Mouse (Mus musculus) activated CD4-positive, CD25-positive, alpha-beta regulatory T cell, adult 4 months (primary cell): ENCODE results near the gene Son. TPM values are rescaled to one million over a fixed set of nuclear protein-coding genes. Genes with fewer than 3 reads are reported as not detected.
A peak's percentile ranks its signal among the peaks of the same experiment; 100 is the strongest.
"Not testable (repeated sequence)": the region's sequence is repeated elsewhere in the genome, so short reads cannot be mapped to it uniquely, and the experiment has no call there.

Source experiments
- ATAC-seq: one replicate; pipeline ENCODE4 v1.8.0; 2017
- polyA plus RNA-seq, 2 experiments: library from polyadenylated mRNA; unstranded; fragments of 100-300 nt; shearing (Covaris generic); gene quantifications; one replicate each; pipeline ENCODE4 v1.2.1; 2017

Son gene
- polyA plus RNA-seq, 2 experiments from 2014 or later, result 119 to 186 TPM

DNA sequence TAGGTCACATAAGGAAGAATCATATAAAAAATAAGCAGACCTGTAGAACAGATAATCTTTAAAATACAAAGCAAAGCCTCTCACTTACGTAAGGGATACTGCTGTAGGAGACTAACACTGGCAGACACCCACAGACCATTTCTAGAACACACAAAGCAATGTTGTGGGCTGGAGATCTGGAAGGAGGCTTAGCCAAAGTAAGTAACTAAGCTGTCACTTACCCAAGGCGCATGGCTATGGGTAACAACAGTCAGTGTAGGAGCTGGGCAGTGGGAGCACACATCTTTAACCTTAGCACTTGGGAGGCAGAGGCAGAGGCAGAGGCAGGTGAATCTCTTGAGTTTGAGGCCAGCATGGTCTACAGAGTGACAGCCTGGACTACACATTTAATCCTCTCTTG is 7.7 kb upstream of the Son start:
- ATAC-seq, result no peak

DNA sequence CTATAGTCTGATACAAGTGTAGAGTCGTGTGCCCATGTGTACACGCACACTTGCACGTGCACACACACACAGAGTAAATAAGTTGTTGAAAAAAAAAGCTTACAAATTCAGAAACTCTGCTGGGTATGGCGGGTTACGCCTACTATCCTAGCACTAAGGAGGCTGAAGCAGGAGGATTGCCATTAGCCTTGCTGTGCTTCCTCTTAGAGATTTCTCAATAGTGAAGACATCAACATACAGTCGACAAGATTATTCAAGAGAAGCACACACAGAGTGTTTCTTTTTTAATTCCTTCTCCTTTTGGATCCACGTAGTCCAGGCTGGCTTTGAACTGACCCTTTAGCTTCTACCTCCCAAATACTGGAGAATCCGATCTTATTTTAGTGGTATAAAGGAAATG is 7.1 kb upstream of the Son start:
- no peak for ATAC-seq

DNA sequence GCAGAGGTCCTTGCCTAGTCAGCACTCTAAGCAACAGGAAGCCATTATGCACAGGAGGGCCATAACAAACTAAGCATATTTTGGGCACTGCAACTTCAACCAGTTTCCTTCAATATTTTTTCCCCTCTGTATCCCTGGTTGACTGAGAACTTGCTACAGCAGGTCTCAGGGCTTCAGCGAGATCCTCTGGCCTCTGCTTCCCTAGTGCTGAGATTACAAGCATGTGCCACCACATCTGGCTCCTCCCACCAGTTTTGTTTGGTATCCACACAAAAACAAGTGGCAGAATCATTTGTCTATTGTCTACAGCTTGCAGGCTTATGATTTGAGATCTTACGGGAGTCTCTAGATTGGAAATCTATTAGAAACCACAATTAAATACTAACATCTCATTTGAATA is 2.4 kb upstream of the Son start:
- ATAC-seq, result no peak

DNA sequence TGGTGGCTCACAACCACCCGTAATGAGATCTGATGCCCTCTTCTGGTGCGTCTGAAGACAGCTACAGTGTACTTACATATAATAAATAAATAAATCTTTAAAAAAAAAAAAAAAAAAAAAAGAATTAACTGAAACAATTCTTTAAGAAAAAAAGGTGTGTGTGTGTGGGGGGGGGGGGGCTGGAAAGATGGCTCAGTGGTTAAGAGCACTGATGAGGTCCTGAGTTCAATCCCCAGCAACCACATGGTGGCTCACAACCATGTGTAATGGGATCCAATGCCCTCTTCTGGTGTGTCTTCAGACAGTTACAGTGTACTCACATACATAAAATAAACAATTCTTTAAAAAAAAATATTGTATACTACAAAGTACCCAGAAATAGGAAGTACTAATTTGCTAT is 1.9 kb upstream of the Son start:
- ATAC-seq, result not testable (repeated sequence)

DNA sequence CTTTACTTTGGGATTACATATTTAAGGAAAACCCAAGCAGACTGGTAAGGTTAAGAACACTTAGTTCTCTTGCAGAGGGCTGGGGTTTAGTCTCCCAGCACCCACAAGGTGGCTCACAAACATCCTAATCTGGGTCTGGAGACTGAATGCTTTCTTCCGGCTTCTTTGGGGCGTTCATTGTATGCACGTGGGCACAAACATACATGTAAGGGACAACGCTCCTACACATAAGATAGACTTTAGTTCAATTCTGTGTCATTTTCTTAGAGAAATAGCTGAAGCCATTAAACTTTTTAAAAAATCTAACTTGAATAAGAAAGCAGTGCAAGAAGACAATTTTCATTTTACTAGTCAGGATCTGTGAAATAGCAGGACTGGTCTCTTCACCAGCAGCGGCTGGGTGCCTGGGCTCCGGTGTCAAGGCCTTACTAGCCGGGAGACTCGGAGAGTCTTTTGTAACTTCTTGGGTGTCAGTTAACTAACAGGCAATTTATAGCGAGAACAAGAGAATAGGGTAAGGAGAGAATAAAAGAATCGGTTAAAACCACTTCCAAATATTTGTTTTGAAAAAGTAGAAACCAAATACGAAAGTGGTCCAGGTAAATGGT is 1.2 kb upstream of the Son start:
- peak; percentile 29 for ATAC-seq

DNA sequence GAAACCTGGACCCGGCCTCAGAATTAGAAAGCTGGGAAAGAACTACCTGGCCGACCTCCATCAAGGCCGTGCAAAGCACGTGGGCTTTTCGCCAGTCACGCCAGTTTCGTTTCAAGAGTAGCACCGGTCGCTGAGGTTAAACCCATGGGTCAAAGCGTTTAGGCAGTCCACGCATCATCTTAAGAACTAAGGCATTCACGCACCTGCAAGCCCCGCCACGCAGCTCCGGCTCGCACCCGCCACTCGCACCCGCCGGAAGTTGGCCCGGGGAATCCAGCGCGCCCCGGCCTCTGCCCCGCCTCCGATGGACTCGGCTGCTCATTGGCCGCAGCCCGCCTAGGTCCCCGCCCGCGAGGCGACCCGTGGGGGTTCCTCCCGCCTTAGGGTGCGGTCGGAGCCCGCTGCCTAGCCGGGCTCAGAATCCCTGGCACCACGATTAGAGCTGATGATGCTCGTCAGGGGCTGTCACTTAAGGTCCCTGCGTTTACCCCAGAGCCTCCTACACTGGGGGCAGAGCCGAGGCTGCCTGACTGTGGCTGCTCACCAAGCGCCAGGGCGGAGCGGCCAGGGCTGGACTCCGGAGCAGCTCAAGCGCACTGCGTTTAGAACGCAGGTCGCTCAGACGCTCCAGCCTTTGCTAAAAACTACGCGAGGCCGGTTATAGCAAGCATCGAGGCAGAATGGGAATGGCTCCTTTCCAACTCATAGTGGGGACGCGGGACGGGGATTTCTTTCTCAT is 456 bp upstream of the Son start, which contains the start of gene Gart:
Gene Gart, minus strand, starts transcription at position 272 of the 739 bp plus-strand sequence.
- peak; percentile 72 for ATAC-seq

DNA sequence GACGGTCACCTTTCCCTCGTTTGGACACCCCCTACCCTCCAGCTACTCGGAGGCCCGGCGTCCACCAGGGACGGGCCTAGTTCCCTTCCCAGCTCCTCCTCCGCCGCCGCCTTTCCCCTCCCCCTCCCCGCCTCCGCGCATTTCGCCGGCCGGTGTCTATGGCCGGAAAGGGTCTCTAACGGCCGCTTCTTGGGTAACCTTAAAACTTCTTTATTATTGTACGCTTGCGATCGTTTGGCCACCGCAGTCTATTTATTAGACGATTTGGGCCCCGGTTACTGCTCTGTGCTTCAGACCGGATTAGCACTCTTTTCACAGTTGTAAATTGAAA is 879 bp downstream of the Son start:
- no peak for ATAC-seq

DNA sequence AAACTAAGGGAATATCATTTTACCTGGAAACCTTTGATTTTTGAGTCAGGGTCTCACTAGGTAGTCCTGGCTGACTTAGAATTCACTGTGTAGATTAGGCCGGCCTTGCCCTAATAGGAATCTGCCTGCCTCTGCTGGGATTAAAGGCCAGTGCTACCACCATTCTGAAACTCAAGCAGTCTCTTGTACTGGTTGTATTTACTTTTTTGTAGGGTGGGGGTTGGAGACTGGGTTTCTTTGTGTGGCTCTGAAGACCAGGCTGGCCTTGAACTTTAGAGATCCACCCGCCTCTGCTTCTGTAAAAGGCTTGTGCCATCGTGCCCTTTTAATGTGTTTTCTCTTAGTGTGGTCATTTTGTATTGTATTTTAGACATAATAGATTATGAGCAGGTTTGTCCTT is 1.9 kb downstream of the Son start:
- no peak for ATAC-seq

DNA sequence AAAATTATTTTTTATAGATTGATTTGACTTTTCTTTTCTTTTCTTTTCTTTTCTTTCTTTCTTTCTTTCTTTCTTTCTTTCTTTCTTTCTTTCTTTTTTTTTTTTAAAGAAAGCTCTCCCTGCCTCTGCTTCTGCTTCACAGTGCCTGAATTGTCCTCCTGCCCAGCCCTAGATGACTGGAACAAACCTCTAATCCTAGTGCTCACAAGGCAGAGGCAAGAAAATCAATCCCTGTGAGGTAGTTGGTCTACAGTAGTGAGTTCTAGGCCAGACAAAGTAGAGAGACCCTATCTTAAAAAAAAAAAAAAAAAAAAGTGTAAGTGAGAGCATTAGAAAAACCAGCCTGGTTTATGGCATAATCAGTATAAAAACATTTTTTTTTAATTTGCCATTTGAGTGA is 2.5 kb downstream of the Son start:
- ATAC-seq, result no peak

DNA sequence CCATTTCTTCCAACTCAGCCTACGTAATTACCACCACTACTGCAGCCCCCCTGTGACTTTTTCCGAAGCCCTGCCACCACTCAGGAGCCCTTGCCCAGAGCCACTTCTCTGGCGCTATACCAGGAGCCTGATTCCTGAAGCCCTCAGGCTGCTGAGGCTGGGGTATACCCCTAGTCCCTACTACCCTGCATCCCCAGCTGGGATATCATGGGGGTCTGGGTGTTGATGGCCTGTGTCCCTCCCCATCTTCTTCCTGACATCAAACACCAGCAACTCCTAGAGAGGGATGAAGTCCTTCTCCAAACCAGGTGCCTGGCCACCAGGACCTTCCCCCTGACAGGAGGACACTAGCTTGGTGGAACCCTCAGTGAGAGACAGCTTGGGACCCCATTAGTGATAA is 4.9 kb downstream of the Son start:
- no peak for ATAC-seq

DNA sequence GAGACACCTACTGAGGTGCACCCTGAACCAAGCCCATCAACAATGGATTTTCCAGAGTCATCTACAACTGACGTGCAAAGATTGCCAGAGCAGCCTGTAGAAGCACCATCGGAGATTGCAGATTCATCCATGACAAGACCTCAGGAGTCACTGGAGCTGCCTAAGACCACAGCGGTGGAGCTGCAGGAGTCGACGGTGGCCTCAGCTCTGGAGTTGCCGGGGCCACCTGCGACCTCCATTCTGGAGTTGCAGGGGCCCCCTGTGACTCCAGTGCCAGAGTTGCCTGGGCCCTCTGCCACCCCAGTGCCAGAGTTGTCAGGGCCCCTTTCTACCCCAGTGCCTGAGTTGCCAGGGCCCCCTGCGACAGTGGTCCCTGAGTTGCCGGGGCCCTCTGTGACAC is 8.0 kb downstream of the Son start:
- ATAC-seq, result no peak

DNA sequence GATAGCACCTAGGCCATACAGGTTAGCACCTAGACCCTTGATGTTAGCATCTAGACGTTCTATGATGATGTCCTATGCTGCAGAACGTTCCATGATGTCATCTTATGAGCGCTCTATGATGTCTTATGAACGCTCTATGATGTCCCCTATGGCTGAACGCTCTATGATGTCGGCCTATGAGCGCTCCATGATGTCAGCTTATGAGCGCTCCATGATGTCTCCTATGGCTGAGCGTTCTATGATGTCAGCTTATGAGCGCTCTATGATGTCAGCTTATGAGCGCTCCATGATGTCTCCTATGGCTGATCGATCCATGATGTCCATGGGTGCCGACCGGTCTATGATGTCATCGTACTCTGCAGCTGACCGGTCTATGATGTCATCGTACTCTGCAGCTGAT is 10.0 kb downstream of the Son start:
- ATAC-seq, result peak; percentile 12

DNA sequence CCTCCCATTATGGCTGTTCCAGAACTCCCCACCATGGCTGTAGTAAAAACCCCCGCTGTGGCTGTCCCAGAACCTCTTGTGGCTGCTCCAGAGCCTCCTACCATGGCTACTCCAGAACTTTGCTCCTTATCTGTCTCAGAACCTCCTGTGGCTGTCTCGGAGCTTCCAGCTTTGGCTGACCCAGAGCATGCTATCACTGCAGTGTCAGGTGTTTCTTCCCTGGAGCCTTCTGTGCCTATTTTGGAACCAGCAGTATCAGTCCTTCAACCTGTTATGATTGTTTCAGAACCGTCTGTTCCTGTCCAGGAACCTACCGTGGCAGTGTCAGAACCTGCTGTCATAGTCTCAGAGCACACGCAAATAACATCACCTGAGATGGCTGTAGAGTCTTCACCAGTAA is 11.2 kb downstream of the Son start:
- no peak for ATAC-seq

DNA sequence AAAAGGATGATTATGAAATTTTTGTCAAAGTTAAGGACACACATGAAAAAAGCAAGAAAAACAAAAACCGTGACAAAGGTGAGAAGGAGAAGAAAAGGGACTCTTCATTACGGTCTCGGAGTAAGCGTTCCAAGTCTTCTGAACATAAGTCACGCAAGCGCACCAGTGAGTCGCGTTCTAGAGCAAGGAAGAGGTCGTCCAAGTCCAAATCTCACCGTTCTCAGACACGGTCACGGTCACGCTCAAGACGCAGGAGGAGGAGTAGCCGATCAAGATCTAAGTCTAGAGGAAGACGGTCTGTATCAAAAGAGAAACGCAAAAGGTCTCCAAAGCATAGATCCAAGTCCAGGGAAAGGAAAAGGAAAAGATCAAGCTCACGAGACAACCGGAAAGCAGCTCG is 12.5 kb downstream of the Son start:
- ATAC-seq, result no peak

DNA sequence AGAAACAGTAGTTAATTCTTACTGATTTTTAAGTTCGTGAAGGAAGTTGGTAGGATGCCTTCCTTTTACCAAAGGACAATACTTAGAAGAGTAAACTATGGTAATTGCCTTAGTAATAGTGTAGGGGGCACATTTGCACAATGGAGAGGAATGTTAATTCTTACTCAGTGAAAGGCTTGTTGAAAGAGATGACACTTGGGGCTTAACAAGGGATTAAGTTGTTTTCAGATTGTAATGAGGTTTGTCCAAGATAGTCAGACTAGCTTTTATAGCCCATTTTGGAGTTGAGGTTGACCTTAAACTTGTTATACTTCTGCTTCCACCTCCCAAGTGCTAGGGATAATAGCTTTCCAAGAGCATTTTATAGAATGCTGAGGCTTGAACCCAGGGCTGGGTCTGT is 14.1 kb downstream of the Son start:
- no peak for ATAC-seq

DNA sequence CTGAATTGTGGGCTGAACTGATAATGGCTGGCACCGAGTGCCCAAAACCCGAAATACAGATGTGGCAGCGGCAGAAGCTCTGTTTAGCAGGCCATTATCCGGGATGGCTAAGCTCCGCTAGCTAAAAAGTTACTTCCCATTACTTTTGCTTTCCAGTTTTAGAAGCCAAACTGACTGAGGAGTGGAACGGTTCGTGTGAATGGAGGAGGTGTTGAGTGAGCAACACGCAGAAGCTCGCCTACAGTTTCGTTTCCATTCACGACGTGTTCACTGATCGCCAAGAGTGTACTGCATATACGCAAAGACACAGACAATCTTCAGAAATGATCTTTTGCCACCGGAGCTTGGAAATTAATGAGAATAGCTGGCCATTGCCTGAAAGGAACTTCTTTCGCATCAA is 15.0 kb downstream of the Son start:
- ATAC-seq, result no peak

DNA sequence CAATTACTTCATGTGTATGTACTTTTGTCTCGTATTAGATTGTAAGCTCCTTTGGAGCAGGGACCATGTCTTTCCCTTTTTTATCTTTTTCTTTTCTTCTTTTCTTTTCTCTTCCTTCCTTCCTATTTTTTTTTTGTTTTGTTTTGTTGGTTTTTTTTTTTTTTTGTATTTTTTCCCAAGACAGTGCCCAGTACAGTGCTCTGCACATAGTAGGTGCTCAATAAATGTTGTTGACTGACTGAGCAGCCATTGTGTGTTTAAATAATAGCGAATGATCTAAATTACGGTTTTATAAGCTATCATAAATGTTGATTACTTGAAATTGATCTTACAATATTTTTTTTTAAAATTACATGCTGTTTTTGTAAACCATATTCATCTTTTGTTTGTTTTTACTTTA is 16.5 kb downstream of the Son start:
- no peak for ATAC-seq

DNA sequence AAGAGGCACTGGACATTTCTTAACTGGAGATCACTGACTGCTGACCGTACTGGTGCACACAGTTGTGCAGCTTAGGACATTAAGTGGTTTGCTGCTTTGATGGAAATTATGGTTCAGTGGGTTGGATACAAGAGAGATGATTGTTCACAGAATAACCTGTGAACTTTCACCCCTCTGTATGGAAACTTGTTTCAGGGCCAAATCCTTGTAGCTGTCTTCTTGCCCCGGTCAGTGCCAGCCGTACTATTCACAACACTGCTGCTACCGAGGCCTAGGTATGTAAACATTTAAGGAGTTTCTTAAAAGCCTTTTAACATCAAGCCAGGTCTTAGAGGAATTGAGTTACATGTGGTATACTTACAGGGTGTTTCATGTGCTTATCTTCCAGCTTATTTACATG is 27.2 kb downstream of the Son start:
- no peak for ATAC-seq

DNA sequence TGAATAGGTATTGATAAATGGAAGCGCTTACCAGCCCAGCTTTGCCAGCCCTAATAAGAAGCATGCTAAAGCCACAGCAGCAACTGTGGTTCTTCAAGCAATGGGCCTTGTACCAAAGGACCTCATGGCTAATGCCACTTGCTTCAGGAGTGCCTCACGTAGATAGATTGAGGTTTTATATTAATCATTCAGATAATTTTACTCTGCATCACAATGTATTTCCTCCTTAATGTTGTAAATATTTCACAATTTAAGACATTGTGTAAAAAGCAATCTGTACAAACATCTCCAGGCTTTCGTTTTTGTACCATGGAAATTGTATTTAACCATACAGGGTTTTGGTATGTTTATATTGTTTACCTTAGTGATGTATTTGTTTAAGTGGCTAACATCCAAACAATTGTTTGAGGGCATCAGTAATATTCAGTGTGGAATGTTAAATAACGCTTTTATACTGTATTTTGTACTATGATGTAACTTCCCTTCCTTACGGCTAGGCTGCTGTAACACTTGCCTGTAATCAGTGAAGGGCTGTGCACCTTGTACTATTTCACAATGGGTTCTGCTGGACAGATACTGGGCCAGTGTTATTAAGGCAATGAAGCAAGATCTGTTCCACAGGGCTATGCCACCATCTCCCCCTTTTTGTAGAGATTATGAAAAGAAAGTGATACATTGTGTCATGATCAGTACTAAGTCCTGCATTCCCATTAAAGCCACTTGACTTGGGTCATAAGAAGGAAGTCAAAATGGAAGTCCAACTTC is 31.0 kb downstream of the Son start:
- ATAC-seq, result no peak

DNA sequence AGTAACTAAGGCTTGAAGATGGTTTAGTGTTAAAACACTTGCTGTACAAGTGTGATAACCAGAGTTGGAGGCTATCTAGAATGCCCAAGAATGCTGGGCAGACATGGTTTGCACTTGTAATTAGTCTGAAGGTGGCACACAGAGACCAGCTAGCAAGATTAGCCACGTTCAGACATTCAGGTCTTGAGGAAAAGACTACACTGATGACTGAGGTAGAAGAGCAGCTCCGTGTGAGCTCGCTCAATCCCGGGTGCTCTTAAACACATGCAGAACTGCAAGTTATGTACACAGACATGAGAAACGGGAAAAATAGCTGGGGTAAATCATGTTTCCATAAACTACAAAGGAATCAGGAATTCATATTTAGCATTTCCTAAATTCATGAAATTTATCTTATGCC is 33.4 kb downstream of the Son start:
- ATAC-seq, result no peak

DNA sequence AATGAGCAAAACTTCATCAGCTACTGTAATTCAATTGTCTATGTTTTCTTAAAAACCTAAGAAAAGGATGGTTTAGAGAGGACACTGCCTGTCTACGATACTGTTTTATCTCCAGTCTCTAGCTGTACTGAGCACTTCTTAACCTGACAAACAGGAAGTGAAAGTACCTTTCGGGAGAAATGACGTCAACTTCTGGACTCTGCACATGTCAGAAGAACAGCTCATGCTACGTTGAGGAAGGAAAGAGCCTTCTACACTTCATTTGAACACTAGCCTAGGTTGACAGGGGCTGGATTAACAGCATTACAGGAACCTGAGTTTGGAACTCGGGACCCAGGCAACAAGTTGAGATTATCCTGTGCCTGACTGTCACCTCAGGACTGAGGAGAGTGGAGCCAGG is 38.2 kb downstream of the Son start:
- ATAC-seq, result peak; percentile 88

DNA sequence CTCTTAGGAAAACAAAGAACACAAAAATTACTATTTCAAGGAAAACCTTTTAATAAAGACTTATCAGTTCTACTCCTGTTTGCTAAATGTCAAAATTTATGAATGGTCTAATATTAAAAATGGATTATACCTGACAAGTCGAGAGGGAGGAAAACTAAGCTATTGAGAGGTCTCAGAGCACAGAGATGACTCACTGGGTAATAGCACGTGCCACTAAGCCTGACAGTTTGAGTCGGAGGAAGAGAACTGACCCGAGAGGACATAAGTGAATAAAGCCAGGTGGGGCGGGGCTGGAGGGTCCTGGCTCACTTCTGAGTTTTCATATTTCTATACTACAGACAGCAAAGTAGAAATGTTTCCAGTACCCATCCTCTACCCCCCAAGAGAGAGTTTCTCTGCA is 39.1 kb downstream of the Son start:
- ATAC-seq, result no peak

DNA sequence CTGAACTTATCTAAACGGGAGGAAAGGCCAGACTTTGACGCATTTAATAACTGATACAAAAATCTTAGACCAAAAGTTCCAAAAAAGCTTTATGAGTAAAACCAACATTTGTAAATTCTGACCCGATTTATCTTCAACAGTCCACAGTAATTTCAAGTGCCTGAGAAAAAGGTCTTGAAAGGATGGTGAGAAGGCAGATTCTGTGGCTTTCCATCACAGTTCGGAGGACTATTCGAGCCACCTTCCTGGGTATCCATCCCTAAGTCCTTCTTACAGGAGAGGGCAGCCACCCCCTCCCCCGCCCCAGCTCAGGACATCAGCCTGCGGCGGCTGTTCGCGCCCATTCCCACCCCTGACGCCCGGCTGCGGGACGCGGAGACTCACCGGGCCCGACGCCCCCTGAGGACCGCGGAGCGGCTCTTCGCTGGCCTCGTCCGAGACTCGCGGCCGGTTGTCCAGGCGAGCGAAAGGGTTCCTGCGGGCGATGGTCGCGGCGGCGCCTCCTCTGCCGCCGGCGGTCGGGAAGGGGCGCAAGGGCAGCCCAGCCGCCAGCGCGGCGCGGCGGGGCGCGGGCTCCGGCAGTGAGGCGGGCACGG is 40.8 kb downstream of the Son start:
- no peak for ATAC-seq
